Mouse (Mus musculus): ENCODE data around the gene Ttc19. TPM values are rescaled to one million over a fixed set of nuclear protein-coding genes. Genes with fewer than 3 reads are reported as not detected.

The Ttc19 gene
- total RNA-seq (2023) = 10 to 100 TPM; 27.0 to 30.9 TPM

GRCm38 (mm10) chr11:62280675-62281600 is at the start of gene Ttc19, which contains the start of gene Zswim7:
Ttc19 (plus strand) TSS chr11:62281473.
Zswim7 (minus strand) TSS chr11:62281375.

DNA sequence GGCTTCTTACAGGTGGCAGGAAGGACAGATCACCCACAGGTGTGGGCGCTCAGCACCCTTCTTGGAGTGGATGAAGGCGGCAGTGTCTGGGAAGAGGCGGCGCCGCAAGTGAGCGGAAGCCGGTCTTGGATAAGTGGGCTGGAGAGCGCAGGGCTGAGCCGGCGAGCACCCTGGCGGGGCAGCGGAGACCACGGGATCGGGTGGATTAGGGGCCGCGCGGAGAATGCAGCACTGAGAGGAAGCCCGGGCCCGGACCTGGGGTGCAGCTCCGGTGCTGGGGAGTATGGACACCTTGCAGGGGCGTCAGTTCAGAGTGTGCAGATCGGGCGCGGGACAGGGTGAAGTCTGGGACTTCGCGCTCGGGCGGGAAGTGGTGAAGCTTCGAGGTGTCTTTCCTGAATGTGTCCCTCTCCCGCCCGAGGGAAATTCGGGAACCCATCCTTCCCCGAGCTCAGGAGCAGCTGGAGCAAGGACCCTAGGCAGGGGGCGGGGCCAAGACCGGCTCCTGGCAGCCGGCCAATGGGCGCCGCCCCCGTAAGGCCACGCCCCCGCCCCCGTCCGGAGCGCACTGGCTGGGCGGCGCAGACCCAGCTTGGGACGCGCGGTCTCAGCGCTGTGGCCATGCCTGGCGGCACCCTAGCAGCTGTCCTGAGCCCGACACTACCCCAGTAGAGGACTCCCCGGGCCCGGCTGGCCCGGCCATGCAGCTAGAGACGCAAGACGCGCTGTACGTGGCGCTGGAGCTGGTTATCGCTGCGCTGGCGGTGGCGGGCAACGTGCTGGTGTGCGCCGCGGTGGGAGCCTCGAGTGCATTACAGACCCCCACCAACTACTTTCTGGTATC is 32.6 kb upstream of the Ttc19 start, which contains the start of gene Adora2b:
TSS of gene Adora2b (plus strand) at position 584 of the 844 bp plus-strand sequence.

Other genes with a start within 250 kb of the Ttc19 start
- gene Adora2b, start 32.5 kb upstream of the Ttc19 start, total RNA-seq (2023) = not detected
- 10 to 100 TPM; 10.9 to 12.4 TPM for gene Zswim7, start 98 bp upstream of the Ttc19 start, total RNA-seq (2023)
- gene Pigl, start 177.0 kb downstream of the Ttc19 start, total RNA-seq (2023) = 1 to 10 TPM; 6.1 to 9.6 TPM
- 100 to 1,000 TPM; 348 to 361 TPM for gene Ncor1, start 177.1 kb downstream of the Ttc19 start, total RNA-seq (2023)

Measured in B cell, adult 67 days (primary cell).